8 mouse cellular contexts compared by ENCODE assay signal in the genomic region with DNA sequence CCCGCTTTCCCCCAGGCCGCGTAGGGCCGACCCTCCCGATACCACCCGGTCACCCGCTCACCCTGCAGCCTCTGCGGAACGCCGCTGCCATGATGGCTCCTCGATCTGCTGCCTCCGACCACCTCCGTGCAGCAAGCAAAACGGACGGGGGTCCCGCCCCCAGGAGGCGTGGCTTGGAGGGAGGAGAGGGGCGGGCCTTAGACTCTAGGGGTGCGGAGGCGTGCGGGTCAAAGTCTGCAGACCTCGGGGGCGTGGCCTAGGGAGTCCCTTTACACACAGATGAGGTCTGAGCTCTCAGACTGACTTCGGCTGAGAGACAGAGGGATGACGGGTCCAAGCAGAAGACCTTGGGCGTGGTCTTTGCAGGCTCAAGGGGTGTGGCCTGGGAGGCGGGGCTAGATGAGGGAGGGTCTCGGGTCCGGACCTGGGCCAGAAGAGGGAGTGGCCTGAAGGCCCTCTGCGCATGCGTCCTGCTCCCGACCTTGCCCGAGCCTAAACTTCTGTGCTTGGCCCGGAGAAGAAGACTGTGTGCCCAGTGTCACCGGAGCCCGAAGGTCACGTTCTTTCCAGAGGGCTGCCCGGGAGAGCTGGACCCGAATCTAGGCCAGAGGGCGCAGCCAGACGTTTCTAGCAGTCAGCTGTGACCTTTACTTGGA. TPM values are rescaled to one million over a fixed set of nuclear protein-coding genes. Genes with fewer than 3 reads are reported as not detected.
DNase-seq lines count a peak whose midpoint lies in the region; ATAC-seq lines count a peak whose summit lies in the region.

A gene (minus strand): TSS at position 298 of the 656 bp plus-strand sequence.

- peak; percentile 92 for ATAC-seq in common myeloid progenitor, adult 5-6 weeks (replicated peaks; ENCODE audit: low read depth, poor library complexity, severe bottlenecking)

- no peaks in the 10 kb centered on the region for H3K9me3 ChIP-seq in megakaryocyte, embryonic 14.5 days

- peak within 1 kb of the TSS; percentile 96 for H3K4me3 ChIP-seq in megakaryocyte, embryonic 14.5 days (replicated peaks)

- peak; percentile 100 for DNase-seq in ZHBTc4 (ENCODE audit: low read depth, low spot score)
- DNase-seq in gastrocnemius, adult 8-10 months (ENCODE audit: low spot score in 2 of 2) = peak; percentile 97 to 98
- peak; percentile 94 for DNase-seq in hindlimb bud, embryonic 11.5 days (ENCODE audit: extremely low spot score, low read depth, low spot score)
- peak; percentile 89 to 94 for DNase-seq in left cerebral cortex, adult 8-10 months (ENCODE audit: low spot score in 2 of 2)
- peak; percentile 95 for DNase-seq in right cerebral cortex, postnatal 10 days (ENCODE audit: low spot score in 2 of 2)
- DNase-seq in urinary bladder, postnatal 25 days (ENCODE audit: low spot score) = peak; percentile 97

- peaks cover 30% of the 10 kb centered on the region for H3K36me3 ChIP-seq in megakaryocyte, embryonic 14.5 days (replicated peaks; ENCODE audit: low read length)

- H3K4me1 ChIP-seq in megakaryocyte, embryonic 14.5 days = peaks cover 36% of the 10 kb centered on the region

- H3K27me3 ChIP-seq in megakaryocyte, embryonic 14.5 days (replicated peaks) = no peaks in the 10 kb centered on the region

RNA-seq across cellular contexts. Expression of the gene that starts here (rescaled TPM):
- 253 and 277 TPM in 2 replicates for total RNA-seq in common myeloid progenitor, adult 5-6 weeks (2017)
- total RNA-seq in gastrocnemius, adult 8-10 months (2022) = 100 to 1,000 TPM; 299 to 345 (median 326) TPM
- 10 to 100 TPM; 44.8 to 51.9 (median 48.3) TPM for total RNA-seq in left cerebral cortex, adult 8-10 months (2022)
- polyA plus RNA-seq in megakaryocyte, embryonic 14.5 days (2012; ENCODE audit: insufficient read depth, low replicate concordance) = 3.5 and 9.9 TPM in 2 replicates

Comparison
In these comparisons a context has a peak if more than half of its experiments do, and no peak if none do; other contexts are left out.
1. Peak in every context shown above with its lines: DNase-seq, ATAC-seq and H3K4me3 ChIP-seq.